Mouse (Mus musculus) skeletal muscle tissue, adult 2 months (tissue): ENCODE results near the gene Ica1.

Source experiments
- DNase-seq: peaks from one replicate; pipeline ENCODE4 v3.0.0-alpha.2; 2012; ENCODE audit warnings: low read depth, low spot score

Ica1 gene

DNA sequence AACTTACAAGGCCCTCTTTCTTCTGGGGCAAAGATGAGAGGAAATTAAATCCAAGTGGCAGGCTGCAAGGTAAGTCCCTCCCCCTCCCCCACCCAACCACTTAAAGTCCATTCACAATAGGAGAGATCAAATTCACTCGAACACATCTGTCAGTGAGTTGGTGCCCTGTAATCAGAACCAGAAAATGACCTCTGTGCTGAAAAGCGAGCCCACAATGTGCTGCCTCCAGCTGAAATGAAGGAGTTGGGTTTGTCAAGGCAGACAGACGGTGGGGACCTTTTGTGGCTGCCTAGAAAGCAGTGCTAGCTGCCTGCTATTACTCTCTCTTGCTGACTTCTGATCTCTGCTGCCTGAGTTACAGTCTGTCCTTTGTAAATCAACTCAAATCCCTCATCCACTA is 35.8 kb downstream of the Ica1 start:
- DNase-seq, result no peak

DNA sequence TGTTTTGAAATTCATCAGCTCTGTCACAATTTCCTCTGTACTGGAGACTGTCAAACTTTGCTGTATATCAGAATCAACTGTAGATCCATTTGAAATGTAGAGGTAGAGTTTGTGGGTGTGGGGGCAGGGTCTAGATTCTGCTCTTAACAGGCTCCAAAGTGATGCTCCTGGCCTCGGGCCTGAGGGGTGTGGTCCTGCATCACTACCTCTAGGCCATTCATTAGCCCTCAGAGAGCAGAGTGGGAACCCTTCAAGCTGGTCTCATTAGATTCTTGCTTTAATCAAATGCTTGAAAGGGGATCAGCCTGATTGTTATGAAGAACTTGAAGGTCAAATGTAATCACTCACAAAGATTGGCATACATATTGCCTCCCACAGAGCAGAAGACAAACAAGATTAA is 36.6 kb downstream of the Ica1 start:
- DNase-seq, result no peak

DNA sequence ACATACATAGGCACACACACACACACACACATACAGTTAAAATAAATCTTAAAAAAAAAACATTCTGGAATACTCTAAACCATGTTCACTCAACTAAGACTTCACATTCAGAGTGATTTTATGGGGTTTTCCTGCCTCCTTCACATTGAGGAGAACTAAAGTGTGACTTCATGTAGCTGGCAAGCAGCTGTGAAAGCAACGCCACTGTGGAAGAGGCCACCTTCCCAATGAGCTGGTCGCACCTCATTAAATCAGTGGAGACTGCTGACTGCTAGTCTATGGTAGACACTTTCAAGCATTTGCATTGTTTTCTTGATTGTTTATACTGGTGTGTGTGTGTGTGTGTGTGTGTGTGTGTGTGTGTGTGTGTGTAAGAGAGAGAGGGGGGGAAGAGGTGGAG is 38.2 kb downstream of the Ica1 start:
- DNase-seq, result no peak

DNA sequence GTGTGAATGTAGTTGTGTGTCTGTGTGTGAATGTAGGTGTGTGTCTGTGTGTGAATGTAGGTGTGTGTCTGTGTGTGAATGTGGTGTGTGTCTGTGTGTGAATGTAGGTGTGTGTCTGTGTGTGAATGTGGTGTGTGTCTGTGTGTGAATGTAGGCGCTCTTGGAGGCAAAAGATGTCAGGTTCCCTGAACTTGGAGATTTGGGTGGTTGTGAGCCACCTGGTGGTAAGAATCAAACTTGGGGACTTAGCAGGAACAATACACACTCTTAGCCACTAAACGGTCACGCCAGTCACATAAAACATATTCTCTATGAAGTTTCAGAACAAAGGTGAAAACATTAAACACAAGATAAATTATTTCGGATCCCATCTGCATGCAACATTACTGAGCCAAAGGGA is 39.9 kb downstream of the Ica1 start:
- no peak for DNase-seq

DNA sequence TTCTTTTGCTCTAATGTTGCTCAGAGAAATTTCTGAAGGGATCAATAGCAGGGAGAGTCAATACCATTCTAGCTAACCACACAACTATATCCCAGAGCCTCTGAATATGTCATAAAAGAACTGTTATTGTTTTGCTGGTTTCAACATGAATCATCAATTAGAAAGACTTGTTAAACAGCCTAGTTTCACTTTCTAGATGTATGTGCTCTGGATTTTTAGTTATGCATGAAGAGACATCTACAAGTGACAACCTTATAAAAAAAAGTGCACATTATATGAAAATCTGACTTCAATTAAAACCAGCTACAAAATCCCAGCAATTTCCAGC is 41.8 kb downstream of the Ica1 start:
- no peak for DNase-seq

DNA sequence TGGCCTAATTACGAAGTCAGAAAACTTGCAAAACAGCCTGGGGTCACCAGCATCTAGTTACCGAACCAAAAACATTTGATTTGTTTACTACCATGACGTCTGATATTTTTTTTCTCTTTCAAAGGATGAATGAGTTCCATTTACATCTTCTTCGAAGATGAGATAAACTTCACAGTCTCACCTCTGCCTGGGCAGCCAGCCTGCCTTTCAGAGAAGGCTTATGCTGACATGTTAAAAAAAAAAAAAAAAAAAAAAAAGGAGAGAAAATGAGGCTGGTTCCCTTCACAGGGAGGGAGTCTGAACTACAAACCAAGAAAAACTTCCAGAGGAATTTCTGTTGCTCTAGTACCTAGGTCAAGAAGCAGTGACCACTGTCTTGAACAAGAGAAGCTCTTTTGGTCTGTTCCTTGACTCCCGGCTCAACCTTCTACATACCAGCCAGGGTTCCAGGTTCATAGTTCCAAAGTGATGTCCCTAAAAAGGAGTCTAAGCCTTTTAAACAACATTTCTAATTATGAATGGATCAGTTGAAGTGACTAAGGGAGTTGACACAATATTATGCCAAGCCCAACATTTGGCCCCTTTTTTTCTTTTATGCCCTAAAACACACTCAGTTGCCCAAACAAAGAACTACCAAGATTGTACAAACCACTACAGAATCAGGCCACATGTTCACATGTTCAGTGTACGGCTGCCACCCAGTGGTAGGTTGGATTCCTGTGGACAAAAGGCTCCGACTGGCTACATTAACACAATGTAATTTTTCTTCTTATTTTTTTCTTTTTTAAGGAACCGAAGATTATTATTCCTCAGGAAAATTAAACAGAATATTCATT is 42.4 kb downstream of the Ica1 start:
- DNase-seq, result peak; percentile 25

DNA sequence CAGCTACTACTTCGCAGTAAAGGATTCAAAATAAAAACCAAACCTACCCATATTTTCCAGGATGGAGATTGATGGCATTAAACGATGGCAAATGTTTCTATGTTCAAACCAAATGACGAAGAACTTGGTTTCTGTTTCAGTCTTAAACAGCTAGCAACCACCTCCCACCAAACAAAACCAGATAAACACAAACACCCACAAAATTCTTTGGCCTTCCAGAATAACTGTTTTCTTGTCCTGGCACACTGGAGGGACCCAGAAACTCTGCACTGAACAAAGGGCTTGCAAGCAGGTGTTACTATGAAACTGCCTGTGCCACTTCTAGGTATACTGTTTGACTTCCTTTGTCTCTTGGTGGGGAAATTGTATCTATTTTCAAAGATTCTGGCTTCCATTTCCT is 43.2 kb downstream of the Ica1 start:
- no peak for DNase-seq

DNA sequence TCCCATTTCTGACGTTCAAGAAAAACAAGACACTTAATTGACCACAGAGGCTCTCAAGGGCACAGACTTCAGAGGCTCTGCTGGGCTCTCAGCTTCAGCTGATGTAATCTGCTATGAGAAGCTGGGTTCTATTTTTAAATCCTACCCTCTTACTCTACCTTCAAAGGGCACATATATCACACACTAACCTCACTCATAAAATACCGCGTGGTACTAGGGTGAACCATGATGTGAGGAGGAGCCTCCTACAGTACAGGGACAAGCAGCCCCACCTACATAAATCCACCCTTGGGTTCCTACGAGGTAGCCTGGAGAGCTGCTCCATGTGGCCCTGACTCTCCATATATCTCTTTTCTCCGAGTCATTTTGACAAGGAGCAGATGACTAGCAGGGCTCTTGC is 45.8 kb downstream of the Ica1 start:
- DNase-seq, result peak; percentile 18

DNA sequence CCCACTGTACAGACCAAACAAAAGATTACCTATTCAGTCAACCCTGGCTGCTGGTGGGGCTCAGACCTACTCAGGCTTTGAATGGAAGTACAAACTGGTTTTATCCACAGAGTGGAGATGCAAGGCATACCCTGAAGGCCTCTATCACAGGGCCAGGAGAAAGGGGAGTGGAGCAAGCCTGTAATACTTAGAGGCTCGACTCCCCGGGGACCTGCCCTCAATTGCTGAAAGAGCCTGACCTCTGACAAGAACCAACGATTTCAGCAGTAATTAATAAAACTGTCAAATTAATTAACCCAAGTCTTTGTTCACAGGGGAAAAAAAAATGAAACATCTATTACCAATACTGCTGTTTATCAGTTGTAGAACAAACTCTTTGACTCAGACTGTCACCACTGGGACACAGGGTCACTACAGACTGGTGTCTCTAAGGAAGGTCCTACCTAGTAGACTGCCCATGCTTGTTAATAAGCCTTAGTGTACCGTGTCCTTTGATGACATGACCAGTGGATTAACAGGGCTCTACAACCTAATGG is 46.6 kb downstream of the Ica1 start:
- no peak for DNase-seq

DNA sequence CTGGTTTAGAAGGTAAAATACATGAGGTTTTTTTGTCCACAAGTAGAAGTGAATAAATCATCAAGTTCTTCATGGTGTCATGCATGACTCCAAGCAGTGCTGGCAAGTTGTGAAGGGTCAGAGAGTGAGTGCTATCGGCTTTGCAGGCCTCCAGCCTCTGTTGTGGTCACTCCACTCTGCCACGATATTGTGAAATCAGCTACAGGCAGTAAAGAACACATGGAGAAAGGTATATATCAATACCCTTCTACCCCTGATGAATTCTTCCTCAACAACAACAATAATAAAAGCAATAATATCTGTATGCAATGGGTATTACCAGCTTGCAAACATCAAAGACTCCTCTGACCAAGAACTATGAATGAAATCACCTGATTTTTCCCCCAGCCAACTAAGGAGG is 47.9 kb downstream of the Ica1 start:
- no peak for DNase-seq

DNA sequence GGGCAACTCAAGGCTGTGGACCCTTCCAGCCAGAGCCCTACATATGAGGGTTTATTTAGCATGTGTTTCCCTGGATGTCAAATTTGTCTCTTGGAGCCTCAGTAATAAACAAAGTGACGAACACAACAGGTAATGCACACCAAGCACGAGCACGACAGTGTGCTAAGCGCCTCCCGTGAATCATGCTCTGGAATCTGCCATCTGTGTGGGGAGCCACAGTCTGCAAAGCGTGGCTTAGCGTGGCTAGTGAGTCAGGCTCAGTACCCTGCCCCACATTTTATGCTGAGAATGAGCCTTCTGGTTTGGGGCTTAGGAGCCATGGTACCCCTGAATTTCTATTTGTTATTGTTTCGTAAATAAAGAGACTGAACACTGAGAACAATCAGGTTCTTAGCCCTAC is 50.5 kb downstream of the Ica1 start:
- DNase-seq, result no peak

DNA sequence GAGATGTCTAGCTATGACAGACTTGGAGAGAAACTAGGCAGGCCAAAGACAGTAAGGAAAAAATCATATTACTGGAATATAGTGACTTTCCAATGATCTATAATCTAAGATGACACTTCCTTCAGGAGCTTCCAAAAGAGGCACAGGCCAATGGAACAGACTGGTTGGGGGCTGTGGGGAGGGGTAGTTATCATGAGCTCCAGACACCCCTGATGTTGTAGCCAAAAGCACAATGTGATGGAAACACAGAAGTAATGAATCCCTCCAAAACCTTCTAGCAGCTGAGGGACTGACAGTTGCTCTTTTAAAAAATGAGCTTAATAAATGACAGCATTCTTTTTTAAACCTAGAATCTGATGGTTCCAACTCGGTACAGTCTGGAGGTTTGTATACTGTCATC is 52.7 kb downstream of the Ica1 start:
- no peak for DNase-seq

DNA sequence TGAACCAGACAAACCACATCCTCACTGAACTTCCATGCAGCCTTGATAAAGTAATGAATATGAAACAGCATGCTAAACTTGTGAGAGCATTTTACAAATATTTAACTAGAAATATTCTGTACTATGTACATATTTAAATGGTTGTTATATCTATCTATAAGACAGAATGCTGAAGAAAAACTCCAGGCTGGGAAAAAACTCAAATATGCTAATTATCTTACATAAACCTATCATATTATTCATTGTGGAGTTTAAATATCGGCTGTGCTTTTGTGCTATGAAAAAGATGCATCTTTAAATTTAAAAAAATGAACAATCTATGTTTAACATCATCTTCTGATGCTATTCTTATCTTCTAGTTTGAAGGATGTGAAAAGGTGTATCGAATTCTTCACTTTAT is 58.6 kb downstream of the Ica1 start:
- DNase-seq, result no peak

DNA sequence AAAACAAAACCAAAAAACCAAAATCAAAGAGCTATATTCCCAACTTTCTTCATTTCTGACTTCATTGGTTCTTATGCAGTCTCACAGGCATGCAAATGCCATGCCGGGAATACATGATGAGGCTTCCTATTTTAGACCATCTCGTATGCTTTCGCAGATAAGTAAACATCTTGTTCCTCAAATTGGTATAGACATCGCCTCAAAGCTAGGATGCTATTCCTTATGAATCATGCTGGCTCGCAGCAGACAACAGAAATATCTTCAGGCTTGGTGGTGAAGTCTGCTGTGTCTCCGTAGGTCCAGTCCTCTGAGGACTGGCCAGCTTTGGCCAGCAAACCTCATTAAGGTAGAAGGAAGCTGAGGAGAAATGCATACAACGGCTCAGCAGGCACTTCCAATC is 60.3 kb downstream of the Ica1 start:
- no peak for DNase-seq

DNA sequence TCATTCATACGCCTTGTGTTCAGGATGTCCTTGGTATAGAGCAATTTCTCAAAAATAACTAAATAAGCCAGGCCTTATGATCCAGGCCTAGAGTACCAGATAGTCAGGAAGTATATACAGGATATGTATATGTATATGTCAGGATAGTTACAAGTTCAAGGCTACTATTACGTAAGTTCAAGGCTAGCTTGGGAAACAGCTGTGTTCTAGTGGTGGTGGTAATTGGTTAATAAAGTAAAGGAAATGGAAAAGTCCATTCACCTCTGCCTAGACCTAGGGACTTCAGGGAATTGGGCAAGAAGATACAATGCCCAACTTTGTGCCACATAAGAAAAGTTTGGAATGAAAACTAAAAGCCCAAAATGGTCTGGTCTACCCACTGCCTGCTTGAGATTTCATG is 61.7 kb downstream of the Ica1 start:
- no peak for DNase-seq

DNA sequence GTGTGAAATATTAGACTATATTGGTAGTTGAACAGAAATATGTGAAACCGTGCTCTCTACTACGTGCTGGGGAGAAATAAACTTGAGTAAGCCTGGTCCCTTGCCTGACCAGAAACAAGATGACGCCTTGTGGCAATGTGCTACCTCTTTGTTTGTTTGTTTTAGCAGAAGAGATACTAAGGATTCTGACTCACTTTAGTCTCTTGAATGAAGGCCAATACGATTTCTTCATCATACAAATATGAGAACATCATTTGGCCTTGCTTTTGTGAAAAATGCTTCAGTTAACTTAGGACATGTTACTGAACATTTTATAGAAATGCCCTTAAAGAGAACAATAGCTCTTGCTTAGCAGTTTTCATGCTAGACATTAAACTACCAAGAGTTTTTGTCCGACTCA is 67.0 kb downstream of the Ica1 start:
- DNase-seq, result no peak

DNA sequence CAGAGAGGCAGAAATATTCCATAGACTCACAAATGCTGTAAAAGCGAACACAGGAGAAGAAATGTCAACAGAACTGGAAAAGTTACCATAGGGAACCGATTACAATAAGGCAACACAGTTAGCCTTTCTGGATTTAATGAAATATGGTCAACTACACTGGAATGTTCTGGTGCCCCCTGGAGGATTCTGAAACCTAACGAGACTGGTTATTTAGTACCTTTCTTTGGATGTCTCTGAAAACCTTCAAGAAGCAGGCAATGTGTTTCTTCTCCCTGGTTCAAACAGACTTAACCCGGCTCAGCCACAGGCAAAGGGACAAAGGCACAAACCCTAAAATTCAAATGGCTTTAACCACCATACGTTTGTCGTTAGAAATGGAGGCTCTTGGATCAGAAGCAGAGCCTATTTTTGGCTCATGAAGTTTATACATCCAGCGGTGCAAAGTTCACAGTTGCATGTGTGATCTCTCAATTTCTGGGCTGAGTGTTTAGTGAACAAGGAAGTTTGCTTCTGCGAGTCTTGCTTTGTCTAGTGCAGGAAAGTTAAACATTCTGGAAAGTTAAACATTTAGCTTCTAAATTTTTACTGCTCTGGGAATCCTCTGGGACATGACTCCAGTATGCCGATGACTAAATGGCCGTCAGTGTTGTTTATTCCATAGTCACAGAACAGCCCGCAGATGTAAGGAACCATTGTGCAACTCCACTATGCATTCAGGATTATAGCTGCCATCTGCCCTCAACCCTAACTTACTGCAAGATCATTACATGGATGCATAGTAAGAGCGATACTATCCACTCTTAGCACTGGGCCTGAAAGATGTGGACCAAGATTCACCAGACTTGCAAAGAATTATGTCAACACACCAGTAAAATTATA is 83.4 kb downstream of the Ica1 start:
- DNase-seq, result no peak

DNA sequence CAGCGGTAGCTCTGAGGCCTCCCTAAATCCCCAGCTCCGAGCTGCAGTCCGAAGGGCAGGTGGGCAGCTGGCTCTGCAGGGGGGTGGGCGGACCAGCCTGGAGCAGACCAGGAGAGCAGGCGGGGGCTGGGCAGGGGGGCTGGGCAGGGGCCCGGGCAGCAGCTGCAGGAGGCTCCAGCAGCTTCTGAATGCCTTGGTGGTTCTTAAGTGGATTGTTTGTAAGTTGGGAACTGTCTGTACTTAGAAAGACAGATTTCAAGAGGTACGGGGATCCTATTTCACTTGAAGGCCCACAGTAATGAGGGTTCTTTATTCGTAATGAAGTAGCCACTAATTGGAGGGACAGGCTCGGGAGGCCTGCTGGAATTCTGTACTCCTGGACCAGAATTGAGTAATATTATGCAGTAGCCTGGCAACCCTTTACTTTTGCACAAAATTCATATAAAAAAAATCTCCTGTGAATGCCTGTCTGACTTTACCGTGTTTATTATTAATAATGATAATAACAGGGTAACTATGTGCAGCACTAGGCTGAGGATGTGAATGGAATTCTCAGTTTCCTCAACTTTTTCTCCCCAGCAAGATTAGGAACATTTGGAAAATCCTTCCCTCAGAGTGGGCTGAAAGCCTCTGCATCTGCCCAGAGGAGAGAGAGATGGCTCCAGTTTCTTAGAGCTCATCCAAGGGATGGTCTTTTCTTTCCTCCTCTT is 84.2 kb downstream of the Ica1 start:
- no peak for DNase-seq

DNA sequence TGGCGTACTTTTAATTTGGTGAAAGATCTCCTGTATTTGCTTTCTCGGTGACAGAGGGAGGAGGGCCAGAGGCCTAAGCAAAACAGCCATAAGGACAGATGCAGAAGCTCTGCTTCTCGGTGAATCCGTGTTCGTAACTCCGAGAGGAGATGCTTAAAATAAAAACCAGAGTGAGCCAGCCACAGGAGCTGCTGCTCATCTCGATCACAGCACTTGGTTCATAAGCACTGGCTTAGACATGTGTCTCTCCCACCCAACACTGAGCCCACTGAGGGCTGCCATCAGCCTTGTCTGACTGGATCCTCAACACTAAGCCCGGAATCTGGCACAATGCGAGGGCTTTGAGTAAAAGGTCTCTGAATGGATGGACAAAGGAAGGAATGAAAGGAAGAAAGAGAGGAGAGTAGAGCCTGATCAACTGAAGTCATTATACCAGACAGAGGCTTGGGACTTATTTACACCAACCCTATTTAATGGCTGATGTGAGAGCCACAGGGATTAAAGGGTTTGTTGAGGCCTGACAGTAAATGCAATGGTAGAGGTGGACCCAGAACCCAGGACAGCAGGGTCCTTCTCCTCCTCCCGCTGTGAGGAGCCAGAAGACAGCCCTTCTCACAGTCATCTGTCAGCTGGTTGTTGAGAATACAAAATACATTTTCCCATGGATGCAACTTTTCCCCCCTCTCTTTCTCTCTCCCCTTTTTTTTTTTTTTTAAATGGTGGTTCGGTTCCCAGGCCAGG is 85.0 kb downstream of the Ica1 start:
- DNase-seq, result no peak

DNA sequence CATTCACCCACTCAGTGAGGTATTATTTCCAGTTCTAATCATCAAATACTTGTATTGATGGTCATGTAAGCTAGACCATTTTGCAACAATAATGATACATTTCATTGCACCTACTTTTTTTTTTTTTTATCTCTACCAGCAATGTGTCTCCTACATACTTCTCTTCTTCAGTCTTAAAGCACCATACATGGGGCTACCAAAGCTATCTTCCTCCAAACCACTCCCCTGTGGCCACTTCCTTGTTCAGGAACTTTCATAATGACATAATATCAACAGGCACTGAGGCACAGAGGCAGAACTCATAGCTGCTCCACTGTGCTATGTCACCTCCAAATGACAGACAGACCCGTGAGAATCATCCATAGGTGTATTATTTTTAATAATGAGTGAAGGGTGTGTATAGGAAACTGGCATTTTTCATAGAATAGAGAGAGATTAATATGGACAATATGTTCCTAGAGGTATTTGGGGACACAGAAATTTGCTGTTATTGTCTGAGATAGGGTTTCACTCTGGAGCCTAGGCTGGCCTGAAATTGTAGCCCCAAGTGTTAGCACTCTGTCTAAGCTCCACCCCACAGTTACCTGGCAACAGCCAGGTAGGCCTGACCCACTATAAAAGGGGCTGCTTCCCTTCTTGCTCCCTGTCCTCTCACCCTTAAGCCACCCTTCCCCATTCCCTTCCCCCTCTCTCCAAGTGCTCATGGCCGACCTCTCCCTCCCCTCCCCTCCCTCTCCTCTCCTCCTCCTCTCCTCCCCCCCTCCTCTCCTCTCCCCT is 86.9 kb downstream of the Ica1 start:
- peak; percentile 24 for DNase-seq

DNA sequence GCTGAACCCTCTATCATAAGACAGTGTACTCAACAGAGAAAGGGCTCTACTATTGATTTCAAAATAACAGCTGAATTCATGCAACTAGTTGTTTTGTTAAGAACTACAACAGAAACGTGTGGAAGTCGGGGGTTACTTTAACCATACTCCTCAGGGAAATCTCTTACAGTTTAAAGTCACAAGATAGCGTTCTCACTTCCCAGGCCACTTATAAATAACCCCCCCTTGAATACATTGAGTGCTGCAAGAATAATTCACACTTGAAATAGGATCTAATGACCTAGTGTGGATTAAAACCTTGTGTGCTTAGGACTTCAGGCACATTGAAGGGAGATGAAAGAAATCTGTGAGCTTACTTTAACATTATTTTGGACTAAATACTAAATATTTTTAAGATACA is 87.8 kb downstream of the Ica1 start:
- no peak for DNase-seq
